Mouse (Mus musculus): ENCODE measurements around the gene Chic2. TPM values are rescaled to one million over a fixed set of nuclear protein-coding genes. Genes with fewer than 3 reads are reported as not detected.

The Chic2 gene
- polyA plus RNA-seq, 1 experiment, result 12.7 TPM

GRCm38 (mm10) chr5:75083061-75083460 is 38.5 kb upstream of the Chic2 start:
- TF ChIP-seq POLR2A (IDR thresholded peaks at IDR 0.05; ENCODE audit: control insufficient read depth, extremely low read depth, insufficient read depth, low read length, poor library complexity) (no peak), CTCF (IDR thresholded peaks at IDR 0.05; ENCODE audit: borderline replicate concordance, control insufficient read depth, extremely low read depth, insufficient read depth, low read length, poor library complexity) (no peak)
- no peak overlapping the region for H3K27ac ChIP-seq (ENCODE audit: control insufficient read depth, insufficient read depth, low read length)
- no peaks in the 10 kb centered on the region for H3K4me1 ChIP-seq (replicated peaks; ENCODE audit: control insufficient read depth, insufficient read depth, low read length)
- no peaks in the 10 kb centered on the region for H3K36me3 ChIP-seq (ENCODE audit: control insufficient read depth, insufficient read depth, low read length)
- DNase-seq, result no peak
- no peak overlapping the region for H3K4me3 ChIP-seq (ENCODE audit: control insufficient read depth, insufficient read depth, low read length)
- 7% methylated on average over 14 of the region's 14 CpGs for WGBS
- peaks cover 22% of the 10 kb centered on the region for H3K27me3 ChIP-seq (ENCODE audit: control insufficient read depth, insufficient read depth, low read length)

- H3K4me3 ChIP-seq (ENCODE audit: control insufficient read depth, insufficient read depth, low read length), result no peak overlapping the region
- peaks cover 25% of the 10 kb centered on the region for H3K27me3 ChIP-seq (ENCODE audit: control insufficient read depth, insufficient read depth, low read length)
- TF ChIP-seq CTCF (IDR thresholded peaks at IDR 0.05; ENCODE audit: borderline replicate concordance, control insufficient read depth, extremely low read depth, insufficient read depth, low read length, poor library complexity), result no peak
- no peaks in the 10 kb centered on the region for H3K4me1 ChIP-seq (replicated peaks; ENCODE audit: control insufficient read depth, insufficient read depth, low read length)
- no peak overlapping the region for H3K27ac ChIP-seq (ENCODE audit: control insufficient read depth, insufficient read depth, low read length)
- no peak for DNase-seq
- WGBS, result 31% methylated on average over 6 of the region's 6 CpGs
- H3K36me3 ChIP-seq (ENCODE audit: control insufficient read depth, insufficient read depth, low read length), result no peaks in the 10 kb centered on the region
These were observed 37.9 kb upstream of the Chic2 start for GRCm38 (mm10) chr5:75082439-75082838.

- 3% methylated on average over 7 of the region's 7 CpGs for WGBS
- peaks cover 33% of the 10 kb centered on the region for H3K27me3 ChIP-seq (ENCODE audit: control insufficient read depth, insufficient read depth, low read length)
These were observed 35.0 kb upstream of the Chic2 start for GRCm38 (mm10) chr5:75079564-75079963.

GRCm38 (mm10) chr5:75077051-75077380 is 32.4 kb upstream of the Chic2 start:
- no peak overlapping the region for H3K4me3 ChIP-seq (ENCODE audit: control insufficient read depth, insufficient read depth, low read length)
- H3K27me3 ChIP-seq (ENCODE audit: control insufficient read depth, insufficient read depth, low read length), result peaks cover 41% of the 10 kb centered on the region
- H3K36me3 ChIP-seq (ENCODE audit: control insufficient read depth, insufficient read depth, low read length), result no peaks in the 10 kb centered on the region
- 5% methylated on average over 19 of the region's 19 CpGs for WGBS
- H3K4me1 ChIP-seq (replicated peaks; ENCODE audit: control insufficient read depth, insufficient read depth, low read length), result no peaks in the 10 kb centered on the region
- no peak overlapping the region for H3K27ac ChIP-seq (ENCODE audit: control insufficient read depth, insufficient read depth, low read length)
- no peak for TF ChIP-seq CTCF (IDR thresholded peaks at IDR 0.05; ENCODE audit: borderline replicate concordance, control insufficient read depth, extremely low read depth, insufficient read depth, low read length, poor library complexity)
- no peak for TF ChIP-seq POLR2A (IDR thresholded peaks at IDR 0.05; ENCODE audit: control insufficient read depth, extremely low read depth, insufficient read depth, low read length, poor library complexity)
- no peak for DNase-seq

More at GRCm38 (mm10) chr5:75079564-75079963, 35.0 kb upstream of the Chic2 start:
- Histone ChIP-seq H3K4me3 (ENCODE audit: control insufficient read depth, insufficient read depth, low read length) (no peak overlapping the region), H3K27ac (ENCODE audit: control insufficient read depth, insufficient read depth, low read length) (no peak overlapping the region), H3K36me3 (ENCODE audit: control insufficient read depth, insufficient read depth, low read length) (no peaks in the 10 kb centered on the region), H3K4me1 (replicated peaks; ENCODE audit: control insufficient read depth, insufficient read depth, low read length) (no peaks in the 10 kb centered on the region)
- no peak for TF ChIP-seq POLR2A (IDR thresholded peaks at IDR 0.05; ENCODE audit: control insufficient read depth, extremely low read depth, insufficient read depth, low read length, poor library complexity)
- no peak for TF ChIP-seq CTCF (IDR thresholded peaks at IDR 0.05; ENCODE audit: borderline replicate concordance, control insufficient read depth, extremely low read depth, insufficient read depth, low read length, poor library complexity)
- no peak for DNase-seq

- 8% methylated on average over 17 of the region's 17 CpGs for WGBS
- TF ChIP-seq POLR2A (IDR thresholded peaks at IDR 0.05; ENCODE audit: control insufficient read depth, extremely low read depth, insufficient read depth, low read length, poor library complexity), result no peak
- no peak for TF ChIP-seq CTCF (IDR thresholded peaks at IDR 0.05; ENCODE audit: borderline replicate concordance, control insufficient read depth, extremely low read depth, insufficient read depth, low read length, poor library complexity)
- Histone ChIP-seq H3K36me3 (ENCODE audit: control insufficient read depth, insufficient read depth, low read length) (no peaks in the 10 kb centered on the region), H3K27me3 (ENCODE audit: control insufficient read depth, insufficient read depth, low read length) (peaks cover 45% of the 10 kb centered on the region), H3K27ac (ENCODE audit: control insufficient read depth, insufficient read depth, low read length) (no peak overlapping the region), H3K4me1 (replicated peaks; ENCODE audit: control insufficient read depth, insufficient read depth, low read length) (no peaks in the 10 kb centered on the region), H3K4me3 (ENCODE audit: control insufficient read depth, insufficient read depth, low read length) (no peak overlapping the region)
- no peak for DNase-seq
These were observed 31.9 kb upstream of the Chic2 start for GRCm38 (mm10) chr5:75076326-75077050.

GRCm38 (mm10) chr5:75075383-75075941 is 30.9 kb upstream of the Chic2 start, which contains the start of gene Gsx2:
TSS of gene Gsx2 (plus strand) at chr5:75075601.
- TF ChIP-seq POLR2A (IDR thresholded peaks at IDR 0.05; ENCODE audit: control insufficient read depth, extremely low read depth, insufficient read depth, low read length, poor library complexity) (no peak), CTCF (IDR thresholded peaks at IDR 0.05; ENCODE audit: borderline replicate concordance, control insufficient read depth, extremely low read depth, insufficient read depth, low read length, poor library complexity) (no peak)
- peaks cover 40% of the 10 kb centered on the region for H3K27me3 ChIP-seq (ENCODE audit: control insufficient read depth, insufficient read depth, low read length)
- WGBS, result 8% methylated on average over 41 of the region's 41 CpGs
- no peaks in the 10 kb centered on the region; the same call in 1 of the 2 replicates for H3K4me1 ChIP-seq (replicated peaks; ENCODE audit: control insufficient read depth, insufficient read depth, low read length)
- no peaks in the 10 kb centered on the region for H3K36me3 ChIP-seq (ENCODE audit: control insufficient read depth, insufficient read depth, low read length)
- DNase-seq, result no peak
- no peak within 1 kb of the TSS for H3K4me3 ChIP-seq (ENCODE audit: control insufficient read depth, insufficient read depth, low read length)
- H3K27ac ChIP-seq (ENCODE audit: control insufficient read depth, insufficient read depth, low read length), result no peak within 1 kb of the TSS
